Comparison of ENCODE assay signal across 8 mouse cellular contexts in genomic region chr4:132261514-132262357, GRCm38 (mm10). TPM values are rescaled to one million over a fixed set of nuclear protein-coding genes. Genes with fewer than 3 reads are reported as not detected.
A peak's percentile ranks its signal among the peaks of the same experiment; 100 is the strongest.
DNase-seq lines count a peak whose midpoint lies in the region; ATAC-seq lines count a peak whose summit lies in the region.

TSS of gene Gmeb1 (minus strand) at chr4:132261602.

- WGBS in hindbrain, embryonic 14.5 days = 17% methylated on average over 41 of the region's 49 CpGs

- H3K36me3 ChIP-seq in hindbrain, embryonic 14.5 days (replicated peaks; ENCODE audit: control insufficient read depth, insufficient read depth) = no peaks in the 10 kb centered on the region

- H3K4me1 ChIP-seq in hindbrain, embryonic 14.5 days (replicated peaks; ENCODE audit: control insufficient read depth, insufficient read depth, low read length) = peaks cover 21% of the 10 kb centered on the region

- H3K27ac ChIP-seq in hindbrain, embryonic 14.5 days = peak within 1 kb of the TSS; percentile 94

- H3K4me2 ChIP-seq in hindbrain, embryonic 14.5 days (replicated peaks) = peak within 1 kb of the TSS; percentile 88

- no peaks in the 10 kb centered on the region for H3K9me3 ChIP-seq in hindbrain, embryonic 14.5 days (ENCODE audit: control insufficient read depth, low read length)

- ATAC-seq in hindbrain, embryonic 14.5 days (ENCODE audit: low FRiP score) = peak; percentile 93

- peak within 1 kb of the TSS; percentile 85 for H3K4me3 ChIP-seq in hindbrain, embryonic 14.5 days (replicated peaks; ENCODE audit: low read length)

- DNase-seq in NIH3T3 (ENCODE audit: low read depth) = peak; percentile 82
- DNase-seq in cerebellum, postnatal 14 days = peak; percentile 86 to 87
- peak; percentile 68 to 73 for DNase-seq in frontal cortex, postnatal 36 days (ENCODE audit: low spot score in 2 of 2)
- DNase-seq in hindbrain, embryonic 14.5 days (ENCODE audit: low spot score) = peak; percentile 85
- peak; percentile 59 for DNase-seq in left cerebral cortex, adult 11 months (ENCODE audit: low spot score)
- peak; percentile 83 to 90 for DNase-seq in lung, postnatal 4 days
- DNase-seq in retina, postnatal 7 days (ENCODE audit: low read depth, low spot score) = peak; percentile 77
- peak; percentile 68 for DNase-seq in urinary bladder, adult 2 months (ENCODE audit: low spot score)

- peak within 1 kb of the TSS; percentile 97 for H3K9ac ChIP-seq in hindbrain, embryonic 14.5 days

- no peaks in the 10 kb centered on the region for H3K27me3 ChIP-seq in hindbrain, embryonic 14.5 days (ENCODE audit: control insufficient read depth, insufficient read depth, low read length)

RNA-seq across cellular contexts. Expression of gene Gmeb1, which starts in this region (rescaled TPM):
- polyA plus RNA-seq in hindbrain, embryonic 14.5 days (2014; fragmentation: Nextera tagmentation; extraction: Ambion mirVana) = 34.7 and 36.7 TPM in 2 replicates
- polyA plus RNA-seq in urinary bladder, adult 2 months (2012; rRNA removed) = 9.7 and 12.1 TPM in 2 replicates

Comparison
In these comparisons a context has a peak if more than half of its experiments do, and no peak if none do; other contexts are left out.
1. Peak in every context shown above with its lines: DNase-seq, ATAC-seq, H3K4me3 ChIP-seq and H3K27ac ChIP-seq.